Mouse (Mus musculus) T-helper 2 cell (primary cell): ENCODE data around the gene Bcl7a.

Experiments used
- in situ Hi-C: fragments of 300-600 bp; cut with MboI, MseI; formaldehyde crosslinking; loops from one replicate; pipeline ENCODE4 v1.15.1; 2025; ENCODE audit warnings: high pct_unique_total_duplicates

Gene Bcl7a

DNA sequence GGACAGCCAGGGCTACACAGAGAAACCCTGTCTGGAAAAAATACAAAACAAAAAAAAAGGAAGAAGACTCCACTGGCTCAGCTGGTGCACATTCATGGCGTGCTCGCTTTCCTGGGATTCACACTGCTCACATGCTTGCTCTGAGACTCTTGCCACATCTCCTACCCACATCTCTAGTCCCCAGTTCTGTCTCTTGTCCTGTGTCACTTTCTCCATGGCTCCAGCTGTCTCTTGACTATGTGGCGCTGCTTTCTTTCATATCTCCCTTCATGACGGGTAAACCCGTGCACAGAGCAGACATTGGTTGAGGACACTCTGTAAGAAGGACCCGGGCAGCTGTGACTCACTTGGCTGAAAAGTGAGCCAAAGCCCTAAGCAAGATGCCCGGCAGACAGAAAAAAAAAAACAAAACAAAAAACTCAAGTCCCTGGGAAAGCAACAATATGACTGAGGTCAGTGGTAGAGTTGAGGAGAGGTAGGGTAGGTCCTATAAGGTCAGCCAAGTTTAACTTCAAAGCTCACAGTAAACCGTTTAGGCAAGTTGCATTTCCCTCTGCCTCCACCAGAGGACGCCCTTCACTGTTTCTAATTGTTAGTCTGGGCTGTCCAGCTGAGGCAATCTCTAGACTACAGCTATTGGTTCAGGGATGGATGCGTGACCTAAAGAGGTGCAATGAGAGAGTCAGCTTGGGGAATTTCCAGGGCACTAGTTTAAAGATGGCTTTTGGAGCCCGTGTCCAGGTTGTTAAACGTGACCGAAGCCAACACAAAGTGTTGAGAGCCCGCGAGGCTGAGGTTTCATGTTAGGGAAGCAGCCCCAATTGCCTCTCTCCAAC lies 33.7 kb downstream of the Bcl7a start:
- in situ Hi-C loops, result loop anchor here (10.0 kb wide), 1 partner anchor 117 kb away; no protein-coding TSS in a partner anchor

DNA sequence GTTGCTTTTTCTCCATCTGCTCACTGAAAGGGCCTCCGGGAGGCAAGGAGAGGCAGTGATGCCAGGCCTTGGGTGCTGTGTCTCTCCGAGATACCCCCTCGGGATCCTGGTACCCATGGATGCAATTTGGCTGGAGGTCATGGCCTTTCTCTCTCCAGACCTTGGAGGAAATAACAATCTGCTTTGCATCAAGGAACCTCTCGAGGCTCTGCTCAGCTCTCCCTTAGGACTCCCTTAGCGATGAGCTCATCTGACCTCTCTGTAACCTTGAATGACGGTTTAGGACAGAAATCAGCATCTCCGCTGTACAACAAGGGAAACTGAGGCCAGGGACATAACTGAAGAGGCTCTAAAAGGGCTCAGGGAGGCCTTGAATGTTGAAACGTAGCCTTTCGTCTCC lies 35.1 kb downstream of the Bcl7a start:
- in situ Hi-C loops, result loop anchor here (10.0 kb wide), 1 partner anchor 116 kb away; no protein-coding TSS in a partner anchor

DNA sequence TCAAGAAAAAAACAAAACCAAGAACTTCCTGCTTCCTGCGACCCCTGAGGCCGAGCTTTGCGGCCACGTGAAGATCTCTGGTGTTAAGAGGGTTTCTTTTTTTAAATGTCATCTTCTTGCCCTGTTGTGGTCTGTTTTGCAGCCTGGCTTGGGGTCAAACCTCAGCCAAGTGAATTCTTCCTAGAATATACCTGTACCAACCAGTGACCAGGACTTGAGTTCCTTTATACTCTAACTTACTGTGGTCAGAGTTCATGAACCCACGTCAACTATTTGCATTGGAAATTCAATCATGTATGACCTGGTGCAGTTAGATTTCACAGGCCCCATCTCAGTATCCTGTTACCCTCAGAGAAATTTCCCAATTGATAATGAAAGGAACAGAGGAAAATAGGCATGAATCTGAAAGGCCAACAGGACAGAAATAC lies 35.9 kb downstream of the Bcl7a start:
- in situ Hi-C loops, result loop anchor here (10.0 kb wide), 1 partner anchor 115 kb away; no protein-coding TSS in a partner anchor

DNA sequence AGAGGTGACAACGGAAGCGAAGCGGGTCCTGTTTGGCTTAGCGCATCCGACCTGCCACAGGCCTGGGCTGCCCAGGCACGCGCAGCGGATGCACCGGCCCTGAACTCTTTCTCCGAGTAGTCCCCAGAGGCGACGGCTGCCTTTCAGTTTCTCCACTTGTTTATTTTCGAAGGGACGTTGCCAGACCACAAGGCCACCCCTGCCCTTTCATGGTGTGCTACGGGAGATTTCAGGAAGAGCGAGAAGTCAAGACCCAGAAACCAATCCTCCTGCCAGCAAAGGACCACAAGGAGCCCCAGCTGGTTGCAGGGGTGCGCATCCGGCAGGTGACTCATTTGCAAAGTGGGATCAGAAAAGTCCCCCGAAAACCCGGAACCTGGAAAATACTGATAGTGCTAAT lies 38.3 kb downstream of the Bcl7a start:
- in situ Hi-C loops, result no loop called here

DNA sequence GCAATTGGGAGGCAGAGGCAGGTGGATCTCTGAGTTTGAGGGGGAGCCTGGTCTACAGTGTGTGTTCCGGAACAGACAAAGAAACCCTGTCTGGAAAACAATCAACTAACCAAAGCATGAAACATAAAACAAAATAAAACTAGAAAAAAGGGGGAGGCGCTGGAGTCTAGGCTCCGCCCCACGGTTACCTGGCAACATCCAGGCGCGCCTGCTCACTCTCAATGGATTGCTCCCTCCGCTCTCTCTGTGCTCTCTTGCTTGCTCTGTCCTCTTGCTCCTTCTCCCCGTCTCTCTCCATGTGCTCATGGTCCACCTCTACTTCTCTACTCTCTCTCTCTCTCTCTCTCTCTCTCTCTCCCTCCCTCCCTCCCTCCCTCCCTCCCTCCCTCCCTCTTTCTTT lies 39.1 kb downstream of the Bcl7a start:
- in situ Hi-C loops, result no loop called here

DNA sequence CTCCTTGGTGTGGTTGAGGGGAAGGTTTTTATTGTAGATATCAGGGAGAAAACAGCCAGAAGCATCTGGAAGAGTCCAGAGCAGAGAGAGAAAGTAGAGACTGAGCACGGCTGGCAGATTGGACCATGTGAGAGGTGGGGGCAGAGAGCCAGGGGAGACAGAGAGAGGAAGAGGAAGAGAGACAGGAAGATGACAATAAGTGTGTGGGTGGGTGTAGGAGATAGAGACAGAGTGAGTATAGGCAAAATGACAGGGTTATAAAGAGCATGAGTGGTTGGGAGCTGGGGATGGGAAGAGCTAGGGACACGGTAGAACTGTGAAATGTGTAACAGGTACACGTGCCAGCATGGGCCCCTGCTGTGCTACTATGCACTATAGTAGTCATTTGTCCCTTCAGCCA lies 44.8 kb downstream of the Bcl7a start:
- in situ Hi-C loops, result no loop called here

DNA sequence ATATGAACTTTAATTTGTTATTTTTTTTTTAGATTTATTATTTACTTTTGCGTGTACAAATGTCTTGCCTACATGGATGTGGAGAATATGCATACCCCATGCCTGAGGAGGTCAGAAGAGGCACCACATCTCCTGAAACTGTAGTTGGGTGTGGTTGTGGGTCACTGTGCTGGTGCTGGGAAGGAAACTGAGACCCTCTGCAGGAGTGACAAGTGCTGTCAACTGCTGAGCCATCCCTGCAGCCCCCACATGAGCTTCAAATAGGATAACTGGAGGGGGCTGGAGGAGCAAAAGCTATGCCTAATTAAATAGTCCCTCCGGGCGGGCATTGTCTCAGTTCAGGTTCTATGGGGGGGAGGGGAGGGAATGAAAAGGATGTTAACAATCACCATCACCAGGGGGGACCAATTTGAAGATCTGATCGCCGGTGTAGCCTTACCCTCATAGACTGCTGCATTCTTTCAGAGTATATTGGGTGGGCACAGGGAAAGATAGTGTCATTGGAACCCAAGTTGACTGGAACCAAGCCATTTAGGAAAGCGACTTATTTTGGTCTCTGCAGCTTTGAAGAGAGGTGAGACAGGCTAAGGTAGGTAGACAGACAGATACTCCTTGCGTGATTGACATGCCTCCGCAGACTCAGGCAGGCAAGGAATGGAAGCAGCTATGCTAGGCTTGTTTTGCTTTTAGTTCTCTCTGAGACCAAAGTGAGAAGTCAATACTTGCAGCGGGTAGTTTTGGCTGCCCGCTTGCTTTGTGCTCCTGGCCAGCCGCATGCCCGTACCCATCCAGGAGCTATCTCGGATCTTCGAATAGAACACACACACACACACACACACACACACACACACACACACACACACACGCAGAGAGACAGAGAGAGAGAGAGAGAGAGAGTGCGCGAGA lies 47.2 kb downstream of the Bcl7a start:
- in situ Hi-C loops, result no loop called here

DNA sequence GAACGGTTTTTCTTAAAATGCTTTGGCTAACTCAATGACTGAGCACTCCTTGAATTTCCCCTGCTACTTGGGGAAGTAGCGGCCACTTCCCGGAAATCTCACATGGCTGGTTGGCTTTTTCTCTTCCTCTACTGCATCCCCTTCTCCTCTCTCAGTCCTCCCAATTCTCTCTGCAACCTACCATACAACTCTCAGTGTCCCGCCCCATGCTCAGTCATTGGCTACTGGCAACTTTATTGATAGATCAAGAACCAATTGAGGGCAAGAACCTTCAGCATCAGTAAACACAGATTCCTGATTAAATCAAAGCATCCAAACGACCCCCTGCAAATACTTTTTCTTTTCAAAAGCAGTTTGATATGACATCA lies 47.8 kb downstream of the Bcl7a start:
- in situ Hi-C loops, result no loop called here

DNA sequence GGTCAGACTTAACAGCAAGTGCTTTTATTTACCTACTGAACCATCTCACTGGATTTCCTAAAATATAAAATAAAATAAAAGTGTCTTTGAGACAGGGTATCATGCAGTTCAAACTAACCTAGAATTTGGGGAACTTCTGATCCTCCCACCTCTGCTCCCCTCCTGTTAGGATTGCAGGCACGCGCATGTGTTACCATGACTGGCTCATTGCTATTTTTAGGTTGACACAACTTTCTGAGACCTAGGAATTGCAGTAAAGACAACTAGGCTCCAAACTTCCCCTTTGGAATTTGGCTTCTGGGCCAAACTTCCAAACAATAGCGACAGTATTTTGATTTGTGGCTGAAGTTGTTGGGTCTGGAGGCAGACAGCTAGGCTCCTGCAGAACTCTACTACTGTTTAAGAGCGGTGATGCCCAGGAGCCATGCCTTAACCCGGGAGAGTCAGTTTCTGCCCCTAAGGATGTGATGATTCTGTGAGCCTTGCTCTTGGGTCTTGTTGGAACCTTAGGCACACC lies 50.2 kb downstream of the Bcl7a start:
- in situ Hi-C loops, result no loop called here

DNA sequence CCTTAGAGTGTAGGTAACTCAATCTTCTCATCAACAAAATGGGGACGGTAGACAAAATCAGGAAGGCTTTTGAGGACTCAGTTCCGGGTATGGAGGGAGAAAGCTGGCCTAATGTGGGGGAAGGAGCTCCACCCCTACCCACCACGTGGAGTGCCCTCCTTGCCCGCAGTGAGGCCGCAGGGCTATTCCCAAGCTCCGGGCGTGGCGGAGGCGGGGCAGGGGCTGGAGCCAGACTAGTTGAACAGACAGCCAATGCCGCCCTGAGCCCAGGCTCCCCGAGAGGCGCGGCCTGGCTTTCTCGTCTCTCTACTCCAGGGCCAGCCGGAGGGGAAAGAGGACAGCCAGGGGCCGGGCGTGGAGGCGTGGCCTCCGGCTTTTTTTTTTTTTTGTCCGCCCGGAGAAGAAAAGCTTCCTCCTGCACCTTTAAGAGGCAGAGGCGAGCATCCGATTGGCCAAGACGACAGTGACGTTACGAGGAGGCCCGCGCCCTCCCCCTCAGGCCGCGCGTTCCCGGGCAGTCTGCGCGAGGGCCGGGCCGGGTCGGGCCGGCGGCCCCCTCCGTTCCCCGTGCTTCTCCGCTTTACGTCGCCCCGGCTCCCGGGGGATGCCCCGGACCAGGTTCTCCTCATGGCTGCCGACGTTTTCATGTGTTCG lies 50.8 kb downstream of the Bcl7a start, which contains the start of gene Mlxip:
Gene Mlxip (plus strand): TSS at position 496 of the 654 bp plus-strand sequence.
- in situ Hi-C loops, result no loop called here

DNA sequence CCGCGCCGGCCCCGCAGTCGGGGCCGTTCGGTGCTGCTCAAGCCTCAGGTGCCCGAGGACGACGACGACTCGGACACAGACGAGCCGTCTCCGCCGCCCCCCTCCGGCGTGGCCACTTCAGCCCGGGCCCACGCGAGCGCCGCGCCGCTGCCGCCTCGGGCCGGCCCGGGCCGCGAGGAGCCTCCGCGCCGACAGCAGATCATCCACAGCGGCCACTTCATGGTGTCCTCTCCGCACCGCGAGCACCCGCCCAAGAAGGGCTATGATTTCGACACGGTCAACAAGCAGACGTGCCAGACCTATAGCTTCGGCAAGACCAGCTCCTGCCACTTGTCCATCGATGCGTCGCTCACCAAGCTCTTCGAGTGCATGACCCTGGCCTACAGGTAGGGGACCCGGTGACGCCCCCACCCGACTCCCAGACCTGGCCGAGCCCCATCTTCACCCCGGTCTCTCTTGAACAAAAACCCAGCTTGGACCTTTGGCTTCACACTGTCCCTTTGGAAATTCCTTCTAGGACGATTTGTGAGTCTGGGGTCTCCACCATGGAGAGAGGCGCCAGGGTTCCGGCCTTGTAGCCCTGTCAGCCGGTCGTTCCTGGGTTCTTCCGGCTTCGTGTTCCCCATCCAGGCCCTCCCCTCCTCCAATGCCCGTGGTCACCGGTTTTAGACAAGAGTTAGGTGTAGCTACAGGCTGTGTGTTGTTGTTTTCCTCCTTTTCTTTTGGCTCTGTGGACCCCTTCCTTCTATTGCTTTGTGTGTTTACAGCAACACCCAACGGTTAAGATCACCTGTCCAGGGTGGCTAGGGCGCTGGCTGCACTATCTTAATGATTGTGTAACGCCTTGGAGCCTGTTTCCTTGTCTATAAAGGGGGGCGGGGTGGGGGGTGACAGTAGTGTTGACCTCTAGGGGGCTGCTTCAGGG lies 51.6 kb downstream of the Bcl7a start:
- in situ Hi-C loops, result no loop called here

DNA sequence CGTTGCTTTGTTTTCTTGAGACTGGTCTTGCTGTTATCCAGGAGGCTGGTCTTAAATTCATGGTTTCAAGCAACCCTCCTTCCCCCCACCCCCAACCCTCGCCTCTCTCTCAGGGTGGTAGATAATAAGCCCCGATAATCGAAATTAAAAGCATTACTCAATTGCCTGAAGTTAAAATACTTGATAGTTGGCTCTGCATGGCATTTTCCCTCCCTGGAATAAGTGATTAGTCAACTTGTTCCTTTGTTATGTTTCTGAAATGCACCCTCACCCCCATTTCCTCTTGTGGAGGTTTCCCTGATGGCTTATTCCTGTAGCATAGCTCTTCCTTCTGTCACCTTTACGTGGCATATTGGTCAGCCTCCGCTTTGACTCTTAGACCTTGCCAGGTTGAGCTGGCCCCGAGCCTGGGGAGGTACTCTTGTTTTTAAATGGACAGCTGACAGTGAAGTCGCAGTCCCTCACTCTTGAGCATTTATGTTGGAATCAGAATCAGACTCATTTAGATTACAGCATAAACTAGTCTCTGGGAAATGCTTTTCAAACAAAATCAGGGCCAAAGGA lies 53.3 kb downstream of the Bcl7a start:
- in situ Hi-C loops, result no loop called here

DNA sequence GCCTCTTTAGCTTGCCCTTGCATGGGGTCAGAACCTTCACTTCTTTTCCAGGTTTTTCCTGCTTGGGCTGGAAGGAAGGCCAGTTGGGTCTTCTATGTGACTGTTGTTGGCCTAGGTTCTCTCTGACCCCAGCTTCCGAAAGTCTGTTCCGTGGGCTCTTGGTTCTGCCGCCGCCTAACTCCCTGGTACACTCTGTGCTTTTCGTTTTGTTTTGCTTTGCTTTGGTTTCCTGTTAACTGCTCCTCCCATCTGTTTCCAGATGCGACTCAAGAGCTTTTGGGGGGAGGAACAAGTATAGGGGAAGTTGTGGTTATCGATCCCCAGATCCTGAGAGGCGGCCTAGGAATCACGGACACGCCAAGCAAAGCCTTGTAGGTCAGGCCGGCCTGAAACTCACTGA lies 54.2 kb downstream of the Bcl7a start:
- in situ Hi-C loops, result no loop called here

DNA sequence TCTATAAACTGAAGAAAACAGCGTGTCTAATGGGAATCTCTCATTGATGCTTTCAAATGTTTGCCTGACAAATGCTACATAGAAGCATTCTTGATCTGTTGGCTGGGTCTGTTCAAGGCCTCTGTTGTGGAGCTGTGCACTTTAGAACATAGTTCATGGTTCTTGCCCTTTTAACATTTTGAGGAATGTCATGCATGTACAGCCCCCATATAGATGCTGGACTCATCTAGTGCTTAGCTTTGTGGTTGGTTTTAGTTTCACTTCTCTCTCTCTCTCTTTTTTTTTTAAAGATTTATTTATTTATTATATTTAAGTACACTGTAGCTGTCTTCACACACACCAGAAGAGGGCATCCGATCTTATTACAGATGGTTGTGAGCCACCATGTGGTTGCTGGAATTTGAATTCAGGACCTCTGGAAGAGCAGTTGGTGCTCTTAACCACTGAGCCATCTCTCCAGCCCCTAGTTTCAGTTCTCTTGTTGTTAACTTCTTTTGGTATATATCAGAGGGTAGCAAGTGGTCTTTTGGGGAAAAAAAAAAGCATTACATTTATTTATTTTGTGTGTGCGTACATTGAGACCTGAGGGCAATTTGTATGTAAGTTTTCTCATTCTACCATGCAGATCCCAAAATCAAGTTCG lies 55.3 kb downstream of the Bcl7a start:
- in situ Hi-C loops, result no loop called here

DNA sequence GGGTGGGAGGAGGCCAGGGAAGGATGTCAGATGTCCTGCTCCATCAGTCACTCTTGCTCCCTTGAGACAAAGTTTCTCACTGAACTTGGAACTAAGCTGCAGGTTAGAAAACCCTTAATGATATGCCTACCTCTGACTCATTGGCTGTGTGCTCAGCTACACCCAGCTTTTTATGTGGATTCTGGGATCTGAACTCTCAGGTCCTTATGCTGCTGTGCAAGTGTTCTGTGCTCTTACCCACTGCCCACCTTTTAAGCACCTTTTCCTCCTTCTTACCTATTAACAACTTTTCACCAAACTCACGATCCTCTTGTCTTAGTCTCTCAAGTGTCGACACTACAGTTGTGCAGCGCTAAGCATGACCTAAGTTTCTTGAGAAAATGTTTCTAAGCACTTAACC lies 60.8 kb downstream of the Bcl7a start:
- in situ Hi-C loops, result no loop called here

DNA sequence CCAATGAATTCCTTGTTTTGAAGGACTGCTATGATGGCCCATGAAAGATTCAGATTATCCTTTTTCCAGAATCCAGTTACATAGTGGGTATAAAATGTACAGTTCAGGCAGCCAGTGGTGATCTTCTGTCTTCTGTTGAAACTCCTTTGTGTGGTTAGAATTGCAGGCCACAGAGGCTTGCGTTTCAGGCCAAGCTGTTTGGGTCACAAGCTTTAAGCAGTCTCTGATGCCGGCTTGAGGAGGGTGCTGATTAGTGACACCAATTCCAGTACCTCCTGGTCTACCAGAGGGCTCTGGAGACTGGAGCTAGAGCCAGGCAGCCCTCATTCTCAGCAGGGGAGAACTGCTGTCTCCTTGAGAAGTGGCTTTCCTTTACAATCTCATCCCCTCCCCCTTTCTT lies 63.3 kb downstream of the Bcl7a start:
- in situ Hi-C loops, result no loop called here

DNA sequence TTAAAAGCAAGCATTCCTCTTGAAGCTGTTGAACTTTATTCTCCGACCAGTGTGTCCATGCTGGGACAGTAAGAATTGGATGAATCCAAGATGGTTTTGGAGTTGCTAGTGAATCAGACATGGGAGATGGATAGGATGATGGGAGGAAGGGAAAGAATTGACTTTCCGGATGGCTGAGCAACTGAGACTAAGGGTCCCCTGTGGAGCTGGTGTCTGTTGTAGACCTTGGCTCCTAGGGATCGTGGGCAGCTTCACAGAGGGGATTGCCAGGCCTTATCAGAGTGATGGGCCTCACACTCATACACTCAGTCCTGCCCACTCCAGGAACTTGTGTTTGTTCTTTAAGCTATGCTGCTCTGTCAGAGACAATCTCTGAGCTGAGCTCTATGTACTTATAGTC lies 64.5 kb downstream of the Bcl7a start:
- in situ Hi-C loops, result no loop called here

DNA sequence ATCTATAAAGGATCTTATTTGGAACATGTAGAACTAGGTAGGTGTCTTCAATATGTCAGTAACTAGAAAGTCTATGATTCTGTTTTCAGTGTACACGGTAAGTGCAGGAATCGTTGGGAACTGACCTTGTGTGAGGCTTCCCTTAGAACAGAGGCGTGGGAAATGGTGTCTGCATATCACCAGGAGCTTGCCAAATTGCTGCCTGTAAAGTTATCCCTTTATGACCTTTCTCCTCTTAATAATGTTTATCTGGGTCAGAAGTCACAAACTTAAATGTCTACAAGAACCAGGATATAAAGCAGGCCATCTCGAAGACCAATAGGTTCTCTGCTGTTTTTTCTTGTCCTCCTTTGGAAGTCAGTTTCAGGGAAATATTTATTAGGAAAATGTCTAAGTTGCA lies 68.6 kb downstream of the Bcl7a start:
- in situ Hi-C loops, result no loop called here

DNA sequence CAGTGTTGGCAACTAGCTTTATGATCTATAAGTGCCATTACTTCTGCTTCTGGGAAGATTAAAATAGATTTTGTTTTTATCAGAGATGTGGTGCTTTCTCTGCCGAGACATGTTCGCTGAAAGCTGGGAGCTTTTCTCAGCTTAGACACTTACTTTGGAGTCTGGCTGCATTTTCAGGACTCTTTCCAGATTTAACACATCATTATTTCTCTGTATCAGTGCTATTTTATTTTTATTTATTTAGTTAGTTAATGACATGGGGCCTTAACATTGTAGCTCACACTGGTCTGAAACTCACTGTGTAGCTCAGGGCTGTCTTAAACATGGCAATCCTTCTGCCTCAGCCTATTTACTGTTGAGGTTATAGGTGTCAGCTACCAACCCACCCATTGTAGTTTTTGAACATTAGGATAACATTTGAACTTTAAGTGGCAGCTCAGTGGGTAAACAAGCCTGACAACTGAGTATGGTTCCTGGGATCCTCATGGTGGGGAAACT lies 70.3 kb downstream of the Bcl7a start:
- in situ Hi-C loops, result no loop called here

DNA sequence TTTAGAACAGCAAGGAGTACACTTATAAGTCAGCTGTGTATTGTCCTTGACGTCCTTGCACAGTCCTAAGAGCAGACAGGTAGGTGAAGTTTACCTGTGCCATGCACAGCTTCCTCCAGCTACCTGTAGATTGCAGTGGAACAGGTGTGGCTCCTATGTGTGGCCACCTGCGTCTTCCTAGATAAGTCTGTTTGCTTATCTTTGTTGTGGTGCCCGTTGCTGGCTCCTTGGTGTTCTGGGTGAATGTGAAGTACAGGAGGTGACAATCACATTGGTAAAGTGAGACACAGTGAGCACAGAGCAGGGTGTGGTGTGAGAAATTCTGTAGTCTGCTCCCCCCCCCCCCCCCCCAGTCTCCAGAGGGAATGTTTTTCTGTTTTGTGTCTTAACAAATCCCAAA lies 72.5 kb downstream of the Bcl7a start:
- in situ Hi-C loops, result no loop called here
